Mouse (Mus musculus) intestine, embryonic 14.5 days (tissue): ENCODE data around the gene 2310057N15Rik. TPM values are rescaled to one million over a fixed set of nuclear protein-coding genes. Genes with fewer than 3 reads are reported as not detected.
"Not testable (repeated sequence)": the region's sequence is repeated elsewhere in the genome, so short reads cannot be mapped to it uniquely, and the experiment has no call there.

Source experiments
- ATAC-seq: fragments of 200-750 bp; cut with Nextera tagmentation; replicated peaks from 2 replicates; pipeline ENCODE4 v1.8.0; 2017; ENCODE audit warnings: low read depth, moderate number of reproducible peaks, moderate TSS enrichment, moderate library complexity; ENCODE audit not compliant: low FRiP score, low TSS enrichment
- DNase-seq: peaks from one replicate; pipeline ENCODE4 v3.0.0-alpha.2; 2018; ENCODE audit warnings: low spot score
- H3K27ac ChIP-seq: fragments of 300-500 bp; sonication (generic); 2 replicates; pipeline ENCODE4 v1.5.1; 2014; ENCODE audit warnings: low read depth, mild to moderate bottlenecking, control low read depth
- H3K27me3 ChIP-seq: fragments of 300-500 bp; sonication (generic); replicated peaks from 2 replicates; pipeline ENCODE4 v1.6.1; 2014; ENCODE audit warnings: low read length, control low read depth; ENCODE audit not compliant: control insufficient read depth, insufficient read depth
- H3K36me3 ChIP-seq: fragments of 300-500 bp; sonication (generic); 2 replicates; pipeline ENCODE4 v1.6.1; 2014; ENCODE audit warnings: low read length, control low read depth; ENCODE audit not compliant: control insufficient read depth, insufficient read depth
- H3K4me1 ChIP-seq: fragments of 300-500 bp; sonication (generic); replicated peaks from 2 replicates; pipeline ENCODE4 v1.6.1; 2014; ENCODE audit warnings: low read length, control low read depth, mixed read lengths; ENCODE audit not compliant: control insufficient read depth, insufficient read depth
- H3K4me2 ChIP-seq: fragments of 300-500 bp; sonication (generic); 2 replicates; pipeline ENCODE4 v1.6.1; 2014; ENCODE audit warnings: low read length
- H3K4me3 ChIP-seq: fragments of 300-500 bp; sonication (generic); 2 replicates; pipeline ENCODE4 v1.5.1; 2014; ENCODE audit warnings: low read depth, low read length, control low read depth, mixed read lengths
- H3K9ac ChIP-seq: fragments of 300-500 bp; sonication (generic); 2 replicates; pipeline ENCODE4 v1.6.1; 2014; ENCODE audit warnings: mild to moderate bottlenecking, low read length
- H3K9me3 ChIP-seq: fragments of 300-500 bp; sonication (generic); 2 replicates; pipeline ENCODE4 v1.6.1; 2016; ENCODE audit warnings: low read length, control low read depth; ENCODE audit not compliant: control insufficient read depth
- WGBS: fragments of 180-500 bp; shearing (Covaris S2); extraction: QIAGEN DNeasy Blood & Tissue Kit; methylation state at CpG from one replicate; pipeline ENCODE4 v1.1.7; 2014; 5-methylcytosine and 5-hydroxymethylcytosine counted together
- polyA plus RNA-seq: library from polyadenylated mRNA; unstranded; fragments of >200 nt; fragmentation: Nextera tagmentation; extraction: Ambion mirVana; gene quantifications from 2 replicates; pipeline ENCODE4 v1.2.1, GENCODE M21; 2014

2310057N15Rik gene
- not detected in 2 replicates for polyA plus RNA-seq

- no peak for ATAC-seq
- no peak for DNase-seq
- H3K4me1 ChIP-seq: no peaks in the 10 kb centered on the region
- no peak within 1 kb of the TSS for H3K4me2 ChIP-seq
- WGBS: 89% methylated on average over 2 of the region's 2 CpGs
- H3K9ac ChIP-seq: no peak within 1 kb of the TSS
- H3K9me3 ChIP-seq: no peaks in the 10 kb centered on the region
- no peak within 1 kb of the TSS for H3K27ac ChIP-seq
- no peaks in the 10 kb centered on the region for H3K27me3 ChIP-seq
- H3K4me3 ChIP-seq: no peak within 1 kb of the TSS
- no peaks in the 10 kb centered on the region for H3K36me3 ChIP-seq
Observed at GRCm38 (mm10) chr16:88774106-88774505, at the start of gene 2310057N15Rik. 2310057N15Rik (minus strand) TSS chr16:88774206.

GRCm38 (mm10) chr16:88823736-88824135, 49.7 kb upstream of the 2310057N15Rik start:
- no peak for ATAC-seq
- no peaks in the 10 kb centered on the region for H3K27me3 ChIP-seq
- H3K9ac ChIP-seq: no peak overlapping the region
- H3K4me3 ChIP-seq: no peak overlapping the region
- WGBS: 83% methylated on average over 3 of the region's 3 CpGs
- no peaks in the 10 kb centered on the region for H3K36me3 ChIP-seq
- no peak for DNase-seq
- H3K4me2 ChIP-seq: no peak overlapping the region
- H3K4me1 ChIP-seq: no peaks in the 10 kb centered on the region
- H3K27ac ChIP-seq: no peak overlapping the region
- H3K9me3 ChIP-seq: no peaks in the 10 kb centered on the region

GRCm38 (mm10) chr16:88820066-88820465, 46.1 kb upstream of the 2310057N15Rik start, which contains the start of gene Krtap15:
Krtap15 (plus strand) TSS chr16:88820215.
- no peak for ATAC-seq

GRCm38 (mm10) chr16:88811827-88812226, 37.8 kb upstream of the 2310057N15Rik start, which contains the start of gene Gm20741:
Gm20741 (minus strand) TSS chr16:88812220.
- no peak within 1 kb of the TSS for H3K9ac ChIP-seq
- DNase-seq (no peak), ATAC-seq (no peak)
- no peak within 1 kb of the TSS for H3K4me2 ChIP-seq
- H3K27me3 ChIP-seq: no peaks in the 10 kb centered on the region
- no peaks in the 10 kb centered on the region for H3K9me3 ChIP-seq
- no peak within 1 kb of the TSS for H3K27ac ChIP-seq
- H3K4me1 ChIP-seq: no peaks in the 10 kb centered on the region
- H3K36me3 ChIP-seq: no peaks in the 10 kb centered on the region
- H3K4me3 ChIP-seq: no peak within 1 kb of the TSS
- 90% methylated on average over 2 of the region's 2 CpGs for WGBS

More at GRCm38 (mm10) chr16:88820066-88820465, 46.1 kb upstream of the 2310057N15Rik start, which contains the start of gene Krtap15:
- H3K4me1 ChIP-seq: no peaks in the 10 kb centered on the region
- no peak within 1 kb of the TSS for H3K9ac ChIP-seq
- H3K36me3 ChIP-seq: no peaks in the 10 kb centered on the region
- no peak within 1 kb of the TSS for H3K4me3 ChIP-seq
- no peaks in the 10 kb centered on the region for H3K9me3 ChIP-seq
- DNase-seq: no peak
- no peaks in the 10 kb centered on the region for H3K27me3 ChIP-seq
- 81% methylated on average over 3 of the region's 3 CpGs for WGBS
- no peak within 1 kb of the TSS for H3K27ac ChIP-seq
- H3K4me2 ChIP-seq: no peak within 1 kb of the TSS

- Histone ChIP-seq H3K4me3 (no peak overlapping the region), H3K9ac (no peak overlapping the region), H3K36me3 (no peaks in the 10 kb centered on the region), H3K9me3 (no peaks in the 10 kb centered on the region), H3K27me3 (no peaks in the 10 kb centered on the region), H3K4me2 (no peak overlapping the region), H3K27ac (no peak overlapping the region), H3K4me1 (no peaks in the 10 kb centered on the region)
- DNase-seq: no peak
- WGBS: 73% methylated on average over 2 of the region's 2 CpGs
- ATAC-seq: no peak
Observed at GRCm38 (mm10) chr16:88786786-88787185, 12.8 kb upstream of the 2310057N15Rik start.

GRCm38 (mm10) chr16:88777596-88777995, 3.6 kb upstream of the 2310057N15Rik start, which contains the start of gene Gm5965:
Gm5965 (plus strand) TSS chr16:88777896.
- Histone ChIP-seq H3K36me3 (no peaks in the 10 kb centered on the region), H3K4me3 (no peak within 1 kb of the TSS), H3K9ac (no peak within 1 kb of the TSS), H3K4me1 (no peaks in the 10 kb centered on the region), H3K9me3 (no peaks in the 10 kb centered on the region), H3K27ac (no peak within 1 kb of the TSS), H3K27me3 (no peaks in the 10 kb centered on the region), H3K4me2 (no peak within 1 kb of the TSS)
- no peak for ATAC-seq
- WGBS: 89% methylated on average over 5 of the region's 6 CpGs
- DNase-seq: no peak

- H3K4me3 ChIP-seq, ATAC-seq, H3K27me3 ChIP-seq, H3K9ac ChIP-seq, DNase-seq, H3K4me1 ChIP-seq, H3K36me3 ChIP-seq, H3K9me3 ChIP-seq, H3K4me2 ChIP-seq, H3K27ac ChIP-seq: not testable (repeated sequence)
- 87% methylated on average over 3 of the region's 3 CpGs for WGBS
Observed at GRCm38 (mm10) chr16:88758547-88758946, 15.5 kb downstream of the 2310057N15Rik start, which contains the start of gene 2310034C09Rik. 2310034C09Rik (plus strand) TSS chr16:88758847.

- H3K4me3 ChIP-seq, H3K9me3 ChIP-seq, H3K36me3 ChIP-seq, H3K9ac ChIP-seq, H3K4me1 ChIP-seq, ATAC-seq, H3K27ac ChIP-seq, H3K27me3 ChIP-seq, DNase-seq, H3K4me2 ChIP-seq: not testable (repeated sequence)
- WGBS: 85% methylated on average over 3 of the region's 3 CpGs
Observed at GRCm38 (mm10) chr16:88751535-88751934, 22.5 kb downstream of the 2310057N15Rik start, which contains the start of gene Krtap13. Krtap13 (minus strand) TSS chr16:88751635.

GRCm38 (mm10) chr16:88747943-88748342, 26.1 kb downstream of the 2310057N15Rik start:
- H3K4me1 ChIP-seq: no peaks in the 10 kb centered on the region
- H3K9ac ChIP-seq: no peak overlapping the region
- H3K9me3 ChIP-seq: no peaks in the 10 kb centered on the region
- WGBS: 71% methylated on average over 4 of the region's 4 CpGs
- ATAC-seq: no peak
- no peak for DNase-seq
- no peaks in the 10 kb centered on the region for H3K36me3 ChIP-seq
- H3K4me2 ChIP-seq: no peak overlapping the region
- no peaks in the 10 kb centered on the region for H3K27me3 ChIP-seq
- no peak overlapping the region for H3K27ac ChIP-seq
- H3K4me3 ChIP-seq: no peak overlapping the region
